Mouse (Mus musculus) granulocyte monocyte progenitor cell, adult 5-6 weeks (primary cell): Measurements from ENCODE around the gene Exosc6. TPM values are rescaled to one million over a fixed set of nuclear protein-coding genes. Genes with fewer than 3 reads are reported as not detected.

Experiments used
- total RNA-seq, 2 experiments: library from RNA; stranded (forward) in 1 of 2; stranded (reverse) in 1 of 2; fragments of 200-712, 200-1000 nt in 1 of 2; fragments of >200 nt in 1 of 2; fragmentation: Nextera tagmentation in 1 of 2; gene quantifications; 2 replicates each; pipeline ENCODE4 v1.2.3; 2014 to 2017

Exosc6 gene
- total RNA-seq, 2 experiments from 2014 or later, result 11.5 to 31.8 TPM

Other genes with a start within 250 kb of the Exosc6 start
- gene Cog4, start 209.7 kb upstream of the Exosc6 start, total RNA-seq (2014; fragmentation: Nextera tagmentation), result 31.2 and 35.3 TPM in 2 replicates
- 25.1 and 40.6 TPM in 2 replicates for gene Cog4, start 209.7 kb upstream of the Exosc6 start, total RNA-seq (2017)
- 149 and 187 TPM in 2 replicates for gene Sf3b3, start 209.6 kb upstream of the Exosc6 start, total RNA-seq (2014; fragmentation: Nextera tagmentation)
- gene Sf3b3, start 209.6 kb upstream of the Exosc6 start, total RNA-seq (2017), result 174 and 176 TPM in 2 replicates
- 3.9 and 4.4 TPM in 2 replicates for gene Fuk, start 153.9 kb upstream of the Exosc6 start, total RNA-seq (2014; fragmentation: Nextera tagmentation)
- 1.8 and 4.0 TPM in 2 replicates for gene Fuk, start 153.9 kb upstream of the Exosc6 start, total RNA-seq (2017)
- 8.3 and 9.4 TPM in 2 replicates for gene St3gal2, start 136.4 kb upstream of the Exosc6 start, total RNA-seq (2014; fragmentation: Nextera tagmentation)
- gene St3gal2, start 136.4 kb upstream of the Exosc6 start, total RNA-seq (2017), result 3.3 and 4.3 TPM in 2 replicates
- 72.5 and 80.3 TPM in 2 replicates for gene Ddx19a, start 58.5 kb upstream of the Exosc6 start, total RNA-seq (2014; fragmentation: Nextera tagmentation)
- gene Ddx19a, start 58.5 kb upstream of the Exosc6 start, total RNA-seq (2017), result 40.9 and 43.1 TPM in 2 replicates
- gene Ddx19b, start 24.6 kb upstream of the Exosc6 start, total RNA-seq (2014; fragmentation: Nextera tagmentation), result 7.8 and 22.1 TPM in 2 replicates
- gene Ddx19b, start 24.6 kb upstream of the Exosc6 start, total RNA-seq (2017), result 13.5 and 16.9 TPM in 2 replicates
- gene Aars, start 23.2 kb upstream of the Exosc6 start, total RNA-seq (2014; fragmentation: Nextera tagmentation), result 30.7 and 40.0 TPM in 2 replicates
- 44.4 and 45.5 TPM in 2 replicates for gene Aars, start 23.2 kb upstream of the Exosc6 start, total RNA-seq (2017)
- gene Clec18a, start 36.1 kb downstream of the Exosc6 start, total RNA-seq (2014; fragmentation: Nextera tagmentation), result not detected in 2 replicates
- 0.13 TPM in 1 of 2 replicates, not detected in the other for gene Clec18a, start 36.1 kb downstream of the Exosc6 start, total RNA-seq (2017)
- gene Pdpr, start 38.3 kb downstream of the Exosc6 start, total RNA-seq (2014; fragmentation: Nextera tagmentation), result 11.5 and 15.4 TPM in 2 replicates
- 16.9 and 18.5 TPM in 2 replicates for gene Pdpr, start 38.3 kb downstream of the Exosc6 start, total RNA-seq (2017)
- 27.0 and 30.8 TPM in 2 replicates for gene Glg1, start 202.9 kb downstream of the Exosc6 start, total RNA-seq (2014; fragmentation: Nextera tagmentation)
- gene Glg1, start 202.9 kb downstream of the Exosc6 start, total RNA-seq (2017), result 42.0 and 45.4 TPM in 2 replicates
- gene Rfwd3, start 243.9 kb downstream of the Exosc6 start, total RNA-seq (2014; fragmentation: Nextera tagmentation), result 73.8 and 74.6 TPM in 2 replicates
- gene Rfwd3, start 243.9 kb downstream of the Exosc6 start, total RNA-seq (2017), result 72.6 and 77.3 TPM in 2 replicates